Mouse (Mus musculus) bone marrow macrophage, adult 2 months (primary cell): ENCODE measurements around the gene Ugt1a6b. TPM values are rescaled to one million over a fixed set of nuclear protein-coding genes. Genes with fewer than 3 reads are reported as not detected.

Experiments
- H3K27ac ChIP-seq: 2 replicates; pipeline ENCODE4 v1.5.1; 2012; ENCODE audit warnings: low read depth, low read length; ENCODE audit not compliant: insufficient read depth
- H3K4me1 ChIP-seq: 2 replicates; pipeline ENCODE4 v1.6.1; 2012; ENCODE audit warnings: low read length; ENCODE audit not compliant: control insufficient read depth, insufficient read depth
- H3K4me3 ChIP-seq: 2 replicates; pipeline ENCODE4 v1.5.1; 2012; ENCODE audit warnings: mild to moderate bottlenecking, low read length, moderate library complexity; ENCODE audit not compliant: insufficient read depth
- CTCF ChIP-seq: IDR thresholded peaks from 2 replicates; pipeline ENCODE4 v1.5.1; 2012; ENCODE audit warnings: low read depth, mild to moderate bottlenecking, low read length, moderate library complexity
- POLR2A ChIP-seq: IDR thresholded peaks from 2 replicates; pipeline ENCODE4 v1.6.1; 2012; ENCODE audit warnings: mild to moderate bottlenecking, low read depth, low read length, borderline replicate concordance
- polyA plus RNA-seq: library from polyadenylated mRNA; stranded (reverse); fragments of >200 nt; gene quantifications from 2 replicates; pipeline ENCODE4 v1.2.4, GENCODE M21; 2012; ENCODE audit not compliant: missing spikeins, insufficient read depth, insufficient read length

Ugt1a6b gene
- polyA plus RNA-seq, 1 experiment: 23.8 TPM

- H3K27ac ChIP-seq: no peak overlapping the region
- H3K4me3 ChIP-seq: no peak overlapping the region
- TF ChIP-seq CTCF: no peak
- no peak for TF ChIP-seq POLR2A
- H3K4me1 ChIP-seq: no peaks in the 10 kb centered on the region
Observed at GRCm38 (mm10) chr1:88255989-88256754, 153.1 kb downstream of the Ugt1a6b start.

- Histone ChIP-seq H3K27ac (no peak overlapping the region), H3K4me3 (no peak overlapping the region), H3K4me1 (peaks cover 3% of the 10 kb centered on the region)
- TF ChIP-seq CTCF: no peak
- TF ChIP-seq POLR2A: no peak
Observed at GRCm38 (mm10) chr1:88256886-88257663, 154.0 kb downstream of the Ugt1a6b start.

- Histone ChIP-seq H3K27ac (no peak overlapping the region), H3K4me1 (peaks cover 9% of the 10 kb centered on the region), H3K4me3 (no peak overlapping the region)
- TF ChIP-seq POLR2A (no peak), CTCF (no peak)
Observed at GRCm38 (mm10) chr1:88257681-88258080, 154.6 kb downstream of the Ugt1a6b start.

- H3K4me1 ChIP-seq: peaks cover 12% of the 10 kb centered on the region
- TF ChIP-seq CTCF (no peak), POLR2A (no peak)
- no peak overlapping the region for H3K4me3 ChIP-seq
- no peak overlapping the region for H3K27ac ChIP-seq
Observed at GRCm38 (mm10) chr1:88258361-88258760, 155.3 kb downstream of the Ugt1a6b start.

DNA sequence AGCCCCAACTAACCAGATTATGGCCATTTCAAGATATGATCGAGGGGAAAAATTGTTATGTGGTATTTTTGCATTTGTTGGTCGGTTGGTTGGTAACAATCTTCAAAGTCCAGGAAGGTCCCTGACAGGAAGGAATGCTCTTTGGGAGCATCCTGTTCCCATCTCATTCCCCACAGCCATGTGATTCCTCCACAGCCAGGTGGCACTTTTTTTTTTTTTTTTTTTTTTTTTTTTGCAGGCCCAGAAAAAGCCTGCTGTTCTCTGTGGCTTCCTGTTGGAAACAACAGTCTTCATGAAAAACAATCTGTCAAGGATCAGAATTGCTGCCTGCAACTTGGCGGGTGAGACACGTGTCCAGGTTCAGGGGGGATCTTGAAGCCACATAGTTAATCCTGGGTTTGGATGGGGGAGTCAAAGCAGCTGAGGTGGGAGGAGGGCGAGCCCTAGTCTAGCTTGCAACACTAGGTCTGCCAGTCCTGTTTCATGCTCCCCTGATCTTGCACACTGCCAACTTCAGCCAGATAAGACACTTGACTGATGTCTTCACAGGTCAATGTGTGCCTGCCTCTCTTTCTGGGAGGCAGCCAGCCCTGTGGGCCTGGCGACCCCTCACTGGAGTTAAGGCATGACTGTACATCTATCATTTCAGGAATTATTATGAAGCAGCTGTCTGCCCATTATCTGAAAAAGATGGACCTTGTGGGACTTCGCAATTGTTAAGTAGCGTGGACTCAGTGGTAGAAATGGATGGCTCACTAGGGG is 156.0 kb downstream of the Ugt1a6b start:
- no peak overlapping the region for H3K27ac ChIP-seq
- no peak overlapping the region for H3K4me3 ChIP-seq
- peaks cover 12% of the 10 kb centered on the region for H3K4me1 ChIP-seq
- TF ChIP-seq POLR2A: no peak

GRCm38 (mm10) chr1:88259643-88260024 is 156.6 kb downstream of the Ugt1a6b start:
- TF ChIP-seq CTCF (no peak), POLR2A (no peak)
- peaks cover 12% of the 10 kb centered on the region for H3K4me1 ChIP-seq
- no peak overlapping the region for H3K4me3 ChIP-seq
- no peak overlapping the region for H3K27ac ChIP-seq

- H3K27ac ChIP-seq: no peak overlapping the region
- H3K4me1 ChIP-seq: peaks cover 12% of the 10 kb centered on the region
- no peak overlapping the region for H3K4me3 ChIP-seq
- no peak for TF ChIP-seq CTCF
- no peak for TF ChIP-seq POLR2A
Observed at GRCm38 (mm10) chr1:88260114-88260513, 157.1 kb downstream of the Ugt1a6b start.

DNA sequence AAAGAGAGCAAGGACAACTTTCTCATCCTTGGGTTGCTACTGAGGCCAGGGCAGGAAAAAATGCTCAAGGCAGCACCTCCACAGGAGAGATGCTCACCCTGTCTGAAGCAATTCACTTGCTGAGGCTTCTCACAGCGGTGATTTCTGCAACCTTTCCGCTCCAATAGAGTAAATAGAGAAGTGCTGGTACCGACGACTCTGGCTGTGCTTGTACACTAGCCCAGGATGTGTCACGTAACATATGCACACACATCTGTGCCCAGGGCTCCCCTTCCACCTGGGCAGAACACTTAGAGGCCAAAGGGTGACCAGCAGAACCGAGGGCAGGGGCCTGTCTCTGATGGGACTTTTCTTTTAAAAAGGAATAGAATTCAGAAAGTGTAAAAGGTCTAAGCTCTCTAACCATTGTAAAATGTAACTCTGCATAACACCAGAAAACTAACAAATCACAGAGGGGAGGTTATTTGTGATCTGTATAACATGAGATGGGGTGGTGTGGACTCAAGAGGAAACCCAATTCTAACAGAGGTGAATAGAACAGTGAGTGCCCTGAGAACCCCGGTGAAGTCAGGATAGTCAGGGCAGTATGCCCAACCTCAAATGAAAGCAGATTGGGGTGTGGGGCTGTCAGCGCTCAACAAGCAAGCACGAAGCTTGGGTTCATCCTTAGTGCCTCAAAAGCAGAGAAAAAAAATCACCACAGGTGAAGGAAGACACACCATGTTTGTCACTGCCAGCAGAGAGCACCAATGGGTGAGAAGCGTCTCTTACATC is 157.7 kb downstream of the Ugt1a6b start:
- TF ChIP-seq CTCF (no peak), POLR2A (no peak)
- Histone ChIP-seq H3K27ac (no peak overlapping the region), H3K4me1 (peaks cover 12% of the 10 kb centered on the region), H3K4me3 (no peak overlapping the region)

GRCm38 (mm10) chr1:88261706-88262105 is 158.7 kb downstream of the Ugt1a6b start:
- no peak overlapping the region for H3K27ac ChIP-seq
- TF ChIP-seq CTCF (no peak), POLR2A (no peak)
- H3K4me3 ChIP-seq: no peak overlapping the region
- H3K4me1 ChIP-seq: peaks cover 12% of the 10 kb centered on the region
